Mouse (Mus musculus) adrenal gland, postnatal 10 days (tissue): Measurements from ENCODE around the gene Gzf1. TPM values are rescaled to one million over a fixed set of nuclear protein-coding genes. Genes with fewer than 3 reads are reported as not detected.
A peak's percentile ranks its signal among the peaks of the same experiment; 100 is the strongest.

Experiments
- DNase-seq: peaks from one replicate; pipeline ENCODE4 v3.0.0; 2021; ENCODE audit warnings: mixed read lengths
- long read RNA-seq, 2 experiments: library from polyadenylated mRNA; stranded (forward); transcript quantifications; one replicate each; pipeline ENCODE4 v2.0.0; 2021
- total RNA-seq, 2 experiments: library from RNA; stranded (reverse); gene quantifications; 2 replicates each; pipeline ENCODE4 v1.2.3; 2021

Gzf1 gene
- 10 to 100 TPM; 28.1 to 31.7 TPM for total RNA-seq
- long read RNA-seq, experiment 1, full-length matches to known transcripts: 3 of 9 reads
- long read RNA-seq, experiment 1, partial matches to known transcripts: 4 of 9 reads
- long read RNA-seq, experiment 1, other reads (novel, unspliced or antisense): 2 of 9 reads
- long read RNA-seq, experiment 2, full-length matches to known transcripts: 3 of 6 reads
- long read RNA-seq, experiment 2, partial matches to known transcripts: 1 of 6 reads
- long read RNA-seq, experiment 2, other reads (novel, unspliced or antisense): 2 of 6 reads

DNA sequence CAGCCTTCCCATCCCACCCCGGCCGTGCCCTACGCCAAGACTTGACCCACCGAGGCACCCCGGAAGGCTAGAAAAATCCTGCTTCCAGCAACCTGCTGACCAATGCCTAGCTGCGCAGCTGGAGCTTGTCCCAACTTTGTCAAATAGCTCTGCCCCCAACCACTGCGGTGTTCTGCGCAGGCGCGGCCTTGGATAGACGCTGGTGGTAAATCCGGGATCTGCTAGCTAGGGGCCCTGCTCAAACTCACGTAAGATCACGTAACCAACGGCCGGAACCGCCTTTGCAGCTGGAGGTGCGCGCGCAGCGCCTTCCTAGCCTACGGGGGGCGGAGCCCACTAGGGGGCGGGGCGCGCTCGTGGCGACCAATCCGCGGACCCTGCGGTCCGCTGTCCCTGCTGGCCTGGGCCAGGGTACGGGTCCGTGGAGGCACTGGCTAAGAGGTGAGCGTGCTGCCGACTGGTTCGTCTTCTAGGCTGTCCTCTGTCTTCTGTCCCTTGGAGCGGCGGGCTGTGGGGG, at the start of gene Gzf1:
Gzf1 (plus strand) TSS at position 249 of the 517 bp plus-strand sequence.
- peak; percentile 100 for DNase-seq

DNA sequence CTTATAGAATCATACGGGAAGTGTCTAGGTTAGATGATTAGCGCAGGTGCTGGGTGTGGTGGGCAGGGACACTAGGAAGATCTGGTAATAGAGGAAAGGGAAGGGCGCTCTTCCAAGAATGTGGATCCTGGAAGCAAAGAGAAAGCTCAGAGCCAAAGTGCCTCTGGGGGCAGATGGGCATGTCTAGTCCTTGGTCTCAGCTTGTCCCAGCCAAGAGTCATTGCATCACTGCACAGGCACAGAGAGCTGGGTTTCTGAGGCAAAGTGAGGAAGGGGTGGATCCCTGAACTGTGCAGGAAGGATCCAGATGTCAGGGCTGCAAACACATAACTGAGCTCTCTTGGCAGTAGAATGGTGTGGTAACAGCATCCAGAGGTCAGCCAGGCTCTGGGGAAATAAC, 49.2 kb upstream of the Gzf1 start:
- DNase-seq: peak; percentile 6

DNA sequence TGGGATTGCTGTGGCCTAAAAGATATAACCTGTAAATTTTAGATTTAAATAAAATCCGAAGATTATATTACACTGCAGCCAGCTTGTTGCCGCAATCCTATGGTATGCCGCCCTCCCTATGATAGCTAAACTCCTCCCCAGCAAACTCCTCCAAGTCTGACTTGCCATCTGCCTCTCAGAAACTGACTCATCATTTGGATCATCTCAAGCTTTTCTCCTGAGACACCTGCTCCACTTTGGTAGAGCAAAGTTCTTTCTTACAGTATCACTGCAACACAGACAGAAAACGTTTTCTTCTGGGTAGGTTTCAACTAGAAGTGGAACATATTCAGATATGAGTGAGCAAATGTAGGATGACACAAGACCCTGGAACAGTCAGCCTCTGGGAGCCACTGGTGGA, 46.4 kb upstream of the Gzf1 start:
- DNase-seq: no peak

DNA sequence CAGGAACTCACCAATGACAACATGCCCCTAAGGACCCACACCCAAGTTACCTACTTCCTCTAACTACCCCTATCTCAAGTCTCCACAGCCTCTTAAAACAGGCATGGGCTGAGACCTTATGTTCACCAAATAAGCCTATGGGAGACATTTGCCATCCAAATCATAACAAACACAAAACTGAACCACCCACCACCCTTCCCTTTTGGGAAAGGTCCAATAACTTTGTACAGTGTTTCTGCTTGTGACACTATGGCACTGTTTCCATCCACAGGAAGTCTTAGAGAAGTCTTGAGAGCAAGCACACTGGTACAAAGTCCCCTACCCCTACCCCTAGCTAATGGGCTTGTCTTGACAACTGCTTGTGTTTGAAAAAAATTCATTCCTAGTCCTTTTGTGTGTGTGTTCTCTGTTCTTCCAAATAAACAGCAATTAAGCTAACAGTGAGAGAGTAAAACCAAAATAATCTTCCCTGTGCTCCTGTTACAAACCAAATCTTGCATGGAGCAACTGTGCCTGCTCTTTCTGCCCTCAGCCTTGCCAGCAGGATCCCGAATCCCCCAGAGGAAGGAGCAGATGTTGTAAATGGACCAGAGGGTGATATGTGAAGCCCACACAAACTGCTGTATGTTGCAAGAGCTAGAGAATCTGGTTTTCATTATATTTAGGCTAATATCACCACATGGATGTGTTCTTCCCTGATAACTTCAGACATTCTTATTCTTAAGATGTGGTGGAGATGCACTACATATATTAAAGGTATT, 38.0 kb upstream of the Gzf1 start:
- peak; percentile 19 for DNase-seq

DNA sequence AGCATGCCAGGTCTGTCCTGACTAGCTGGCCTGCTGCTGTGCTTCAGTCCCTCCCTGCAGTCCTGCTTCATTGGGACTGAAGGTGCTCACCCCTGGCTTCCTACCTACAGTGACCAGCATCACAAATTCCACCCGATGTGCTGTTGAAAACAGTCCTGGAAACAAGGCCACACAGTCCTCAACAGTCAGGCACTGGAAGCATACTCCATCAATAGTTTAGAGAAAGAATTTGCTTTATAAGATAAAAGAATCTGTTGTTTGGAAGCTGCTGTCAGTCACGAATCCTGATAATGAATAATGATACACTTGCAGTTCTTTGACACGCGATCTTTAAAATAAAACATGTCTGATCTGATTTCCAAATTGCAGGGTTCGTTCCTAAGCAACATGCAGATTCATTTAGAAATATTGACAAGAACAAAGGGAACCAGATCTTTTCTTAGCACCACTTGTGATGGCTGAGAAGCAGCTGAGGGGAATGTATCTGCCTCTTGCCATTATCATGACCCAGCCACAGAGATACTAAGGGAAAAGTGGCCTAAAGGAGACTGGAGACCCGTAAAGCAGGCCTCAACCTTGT, 36.3 kb upstream of the Gzf1 start:
- no peak for DNase-seq

DNA sequence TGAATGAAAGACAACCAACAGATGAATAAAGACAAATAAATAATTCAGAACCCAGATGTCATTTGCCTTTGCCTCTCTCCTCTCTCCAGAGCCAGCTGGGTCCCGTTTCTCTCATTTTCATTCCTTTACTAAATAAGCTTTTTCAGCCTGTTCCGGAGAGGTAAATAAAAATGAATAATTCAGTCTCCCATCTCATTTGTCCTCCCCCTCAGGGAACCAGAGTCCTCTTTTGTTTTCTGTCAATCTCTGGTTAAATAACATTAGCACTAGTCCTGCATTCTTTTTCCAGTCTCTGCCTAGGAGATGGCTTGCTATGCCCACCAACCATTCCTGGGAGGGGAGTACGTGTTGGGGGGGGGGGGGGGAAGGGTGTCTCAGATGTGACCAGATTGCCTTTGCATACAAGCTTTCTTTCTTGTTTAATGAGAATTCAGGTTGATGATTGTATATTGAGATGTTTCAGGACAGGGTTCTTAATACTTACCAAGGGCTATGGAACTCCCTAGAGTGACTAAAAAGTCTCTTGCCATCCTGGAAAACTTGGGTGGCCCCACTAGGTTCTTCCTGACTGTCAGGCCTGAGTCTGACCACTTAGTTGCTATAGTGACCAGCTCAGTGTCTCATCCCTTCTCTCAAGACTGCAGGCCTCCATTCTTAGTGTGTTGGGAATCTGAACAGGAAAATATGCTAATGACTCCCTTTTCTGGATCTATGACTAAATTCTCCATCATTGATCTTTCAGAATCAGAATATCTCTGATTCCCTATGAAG, 30.1 kb upstream of the Gzf1 start:
- no peak for DNase-seq

DNA sequence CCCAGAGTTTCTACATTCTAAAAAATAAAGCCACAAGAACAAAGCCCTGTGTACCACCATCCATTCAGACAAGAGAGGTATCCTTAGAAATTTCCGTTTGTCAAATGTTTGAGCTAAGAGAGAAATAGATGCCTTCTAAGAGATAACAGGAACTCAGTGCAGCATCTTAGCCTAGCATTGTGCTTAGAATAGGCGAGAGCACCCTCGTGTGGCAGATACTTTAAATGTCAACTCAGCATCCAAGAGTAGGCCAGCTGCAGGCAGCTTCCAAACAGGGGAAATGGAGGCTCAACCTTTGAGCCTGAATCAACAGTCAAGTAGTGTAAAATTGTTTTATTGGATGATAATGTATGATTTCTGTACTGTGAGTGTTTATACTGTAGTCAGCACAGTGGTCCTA, 25.9 kb upstream of the Gzf1 start:
- DNase-seq: peak; percentile 77

DNA sequence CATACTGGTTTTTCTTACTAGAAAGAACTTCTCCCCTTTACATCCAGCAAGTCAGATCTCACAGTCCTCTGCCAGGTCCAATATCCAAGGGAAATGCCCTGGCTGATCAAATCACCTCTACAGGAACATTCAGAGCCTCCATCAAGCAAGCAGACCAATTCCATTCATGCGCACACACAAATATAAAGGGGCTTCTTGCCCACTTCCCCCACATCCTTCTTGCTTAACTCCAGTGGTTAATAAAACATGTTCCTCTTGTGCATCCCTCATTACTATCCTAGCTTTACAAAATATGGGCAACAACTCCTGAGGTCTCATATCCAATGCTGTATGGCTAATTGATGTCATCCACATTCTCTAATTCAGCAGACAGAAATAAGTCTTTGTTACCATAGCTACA, 17.4 kb upstream of the Gzf1 start:
- DNase-seq: no peak

DNA sequence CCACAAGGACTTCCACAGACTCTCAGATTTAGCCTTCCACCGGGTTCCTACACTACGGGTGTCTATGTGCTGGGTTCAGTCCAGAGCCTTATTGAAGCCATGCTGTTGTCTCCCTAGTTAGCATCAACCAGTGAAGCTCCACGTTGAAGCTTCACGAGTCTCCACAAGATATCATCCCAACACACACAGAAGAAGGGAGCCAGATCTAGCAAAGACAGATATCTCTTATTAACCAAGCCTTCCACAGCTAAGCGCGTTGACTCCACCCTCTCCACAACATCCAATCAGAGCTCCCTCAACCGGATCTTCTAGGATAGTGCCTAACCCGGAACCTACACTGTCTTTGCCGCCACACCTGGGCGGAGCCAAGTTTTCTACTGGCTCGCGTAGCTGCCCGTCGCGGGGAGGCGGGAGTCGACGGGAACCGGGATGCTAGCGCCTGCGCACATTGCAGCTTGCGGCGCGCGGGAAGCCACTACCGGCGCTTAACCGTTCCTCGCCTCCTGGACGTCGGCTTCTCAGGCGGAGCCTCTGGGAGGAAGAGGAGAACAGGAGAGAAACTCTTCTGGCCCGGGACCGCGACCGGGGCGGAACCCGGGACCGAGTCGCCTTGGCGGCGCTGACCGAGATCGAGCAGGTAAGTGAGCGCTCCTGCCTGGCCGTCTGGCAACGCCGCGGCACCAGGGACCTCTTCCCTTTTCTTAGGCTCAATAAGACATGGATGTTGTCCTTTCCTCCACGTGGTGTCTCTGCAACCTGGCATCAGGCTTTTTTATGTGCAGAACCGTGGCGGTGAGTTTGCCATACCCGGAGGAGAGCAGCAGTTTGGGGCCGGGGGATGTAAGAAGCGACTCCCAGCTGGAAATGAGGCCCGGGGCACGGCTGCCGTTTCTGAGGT, 8.4 kb upstream of the Gzf1 start, which contains the start of gene Nxt1:
Nxt1 (plus strand) TSS at position 403 of the 898 bp plus-strand sequence.
- DNase-seq: peak; percentile 100

DNA sequence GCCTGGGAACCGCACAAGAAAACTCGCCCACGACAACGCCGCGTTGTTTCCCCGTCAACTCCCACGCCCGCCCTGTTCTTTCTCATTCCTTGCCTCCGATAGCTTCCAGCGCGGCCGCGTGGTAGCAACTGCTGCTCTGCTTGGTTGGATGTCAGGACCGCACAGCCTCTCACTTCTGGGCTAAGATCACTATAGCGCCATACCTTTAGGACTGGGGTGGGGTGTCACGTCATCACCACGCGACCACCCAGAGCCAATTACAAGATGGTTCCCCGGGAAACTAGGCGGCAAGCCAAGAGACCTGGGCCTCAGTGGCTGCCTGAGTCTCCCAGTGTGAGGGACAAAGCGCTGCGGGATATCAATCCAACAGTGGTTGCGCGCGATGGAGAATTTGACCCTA, 3.0 kb upstream of the Gzf1 start:
- DNase-seq: peak; percentile 83

DNA sequence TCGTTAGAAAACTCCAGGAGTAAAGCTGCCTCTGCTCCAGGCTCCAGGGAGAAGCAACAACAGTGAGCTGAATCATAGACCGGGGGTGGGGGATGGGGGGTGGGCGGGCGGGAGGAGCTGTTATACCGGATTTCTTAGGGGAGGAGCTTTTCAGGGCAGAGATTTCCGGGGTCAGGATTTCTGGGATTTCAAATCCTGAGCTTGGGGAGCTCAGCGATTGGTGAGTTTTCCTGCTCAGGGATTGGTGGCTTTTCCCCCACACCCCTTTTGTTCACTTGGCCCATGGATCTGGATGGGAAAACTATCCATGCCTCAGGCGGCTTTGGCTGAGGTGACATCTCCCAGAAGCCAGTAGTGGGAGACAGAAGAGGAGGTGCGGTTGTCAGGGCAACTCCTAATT, 1.5 kb upstream of the Gzf1 start:
- peak; percentile 80 for DNase-seq

DNA sequence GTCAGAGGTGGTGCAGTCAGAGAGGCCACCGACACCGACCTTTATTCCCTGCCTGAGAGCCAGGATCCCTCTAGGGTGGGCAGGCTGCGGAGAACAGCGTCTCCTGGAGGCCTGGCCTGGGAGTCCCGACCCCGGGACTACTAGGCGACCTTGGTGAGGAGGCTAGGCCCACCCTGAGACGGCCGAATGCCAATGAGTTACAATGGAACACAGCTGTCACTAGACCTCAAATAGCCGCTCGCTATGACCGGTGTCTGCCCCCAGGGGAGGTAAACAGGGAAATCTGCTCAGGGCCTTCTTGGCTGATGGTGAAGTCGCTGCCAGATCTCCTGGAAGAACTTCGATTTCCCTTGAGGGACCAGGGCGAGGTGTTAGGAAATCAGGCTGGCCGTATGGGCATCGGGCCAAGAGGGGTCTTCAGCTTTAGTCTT, 653 bp downstream of the Gzf1 start:
- peak; percentile 74 for DNase-seq

DNA sequence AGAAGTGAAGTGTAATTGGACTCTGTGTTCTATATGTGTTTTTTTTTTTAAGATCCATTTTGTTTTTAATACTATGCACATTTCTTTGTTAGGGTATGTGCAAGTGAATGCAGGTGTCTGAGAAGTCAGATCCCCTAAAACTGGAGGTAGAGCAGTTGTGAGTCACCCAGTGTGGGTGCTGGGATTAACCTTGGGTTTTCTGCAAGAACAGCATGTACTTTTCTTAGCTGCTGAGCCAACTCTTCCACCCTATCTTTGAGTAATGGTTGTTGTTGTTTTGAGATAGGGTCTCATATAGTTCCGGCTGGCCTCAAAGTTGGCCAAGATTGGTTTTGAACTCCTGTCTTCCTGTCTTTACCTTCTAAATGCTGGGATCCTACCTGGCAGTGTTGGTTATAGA, 2.2 kb downstream of the Gzf1 start:
- DNase-seq: no peak

DNA sequence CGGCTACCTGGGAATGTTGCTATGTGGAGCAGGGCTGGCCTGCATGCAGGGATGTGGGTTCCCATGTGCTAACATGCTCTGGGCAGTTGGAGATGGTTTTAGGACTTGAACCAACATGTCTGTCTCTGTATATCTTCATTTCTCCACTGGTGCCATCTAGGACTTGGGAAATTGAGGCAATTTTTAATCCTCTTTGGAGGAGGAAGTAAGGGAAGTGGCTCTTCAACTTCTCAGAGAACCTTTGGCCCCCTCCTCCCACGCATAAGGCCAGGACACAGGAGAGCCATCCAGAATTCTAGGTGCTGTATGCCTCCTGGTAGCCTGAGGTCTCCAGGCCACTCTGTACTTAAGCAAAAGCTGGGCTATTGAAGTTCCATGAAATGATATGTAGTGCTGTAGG, 4.1 kb downstream of the Gzf1 start:
- no peak for DNase-seq

DNA sequence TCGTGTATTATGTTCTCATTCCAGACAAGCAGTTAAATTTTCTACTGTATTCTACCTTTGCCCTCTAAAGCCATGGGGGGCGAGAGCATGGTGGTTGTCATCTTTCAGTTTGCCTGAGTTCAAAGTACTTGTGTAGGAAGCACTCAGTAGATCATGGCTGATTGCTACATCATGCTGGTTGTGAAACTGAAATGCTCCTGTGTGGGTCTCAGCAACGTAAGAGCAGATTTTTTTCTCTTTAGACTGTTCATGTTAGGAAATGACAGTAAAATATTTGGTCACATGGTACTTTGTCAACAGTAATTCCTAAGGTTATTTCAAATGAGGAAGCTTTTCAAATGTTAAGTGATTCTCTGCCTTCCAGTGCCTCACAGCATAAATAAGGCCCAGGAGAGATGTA, 4.9 kb downstream of the Gzf1 start:
- DNase-seq: no peak

DNA sequence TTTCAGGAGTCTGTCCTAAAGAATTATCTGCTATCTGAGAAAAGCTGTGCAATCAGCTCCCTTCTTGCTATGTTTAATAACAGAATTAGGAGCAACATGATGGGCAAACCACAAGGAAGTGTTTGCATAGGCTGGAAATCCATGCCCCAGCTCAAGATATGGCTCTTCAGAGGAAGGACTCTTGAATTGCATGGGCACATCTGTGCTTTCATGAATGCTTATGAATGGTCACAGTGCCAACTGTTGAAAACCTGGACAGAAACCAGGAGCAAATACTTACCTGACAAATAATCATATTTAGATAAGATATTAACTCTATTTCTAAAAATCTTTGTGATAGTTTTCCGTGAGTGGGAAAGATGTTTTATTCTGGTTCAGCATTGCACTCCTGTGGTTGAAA, 6.0 kb downstream of the Gzf1 start:
- no peak for DNase-seq

DNA sequence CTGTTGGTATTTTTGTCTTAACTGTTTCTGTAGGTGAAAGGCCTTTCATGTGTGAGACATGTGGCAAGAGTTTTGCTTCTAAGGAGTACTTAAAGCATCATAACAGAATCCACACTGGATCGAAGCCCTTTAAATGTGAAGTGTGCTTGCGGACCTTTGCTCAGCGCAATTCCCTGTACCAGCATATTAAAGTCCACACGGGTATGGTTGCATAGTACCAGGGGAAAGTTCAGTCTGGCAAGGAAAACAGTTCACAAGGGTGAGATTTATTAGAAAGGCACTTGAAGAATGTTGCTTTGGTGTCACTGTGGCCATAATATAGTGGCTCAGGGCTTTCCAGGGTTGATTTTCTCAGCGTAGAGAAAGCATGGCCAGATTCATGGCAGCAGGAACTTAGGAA, 7.1 kb downstream of the Gzf1 start:
- no peak for DNase-seq

DNA sequence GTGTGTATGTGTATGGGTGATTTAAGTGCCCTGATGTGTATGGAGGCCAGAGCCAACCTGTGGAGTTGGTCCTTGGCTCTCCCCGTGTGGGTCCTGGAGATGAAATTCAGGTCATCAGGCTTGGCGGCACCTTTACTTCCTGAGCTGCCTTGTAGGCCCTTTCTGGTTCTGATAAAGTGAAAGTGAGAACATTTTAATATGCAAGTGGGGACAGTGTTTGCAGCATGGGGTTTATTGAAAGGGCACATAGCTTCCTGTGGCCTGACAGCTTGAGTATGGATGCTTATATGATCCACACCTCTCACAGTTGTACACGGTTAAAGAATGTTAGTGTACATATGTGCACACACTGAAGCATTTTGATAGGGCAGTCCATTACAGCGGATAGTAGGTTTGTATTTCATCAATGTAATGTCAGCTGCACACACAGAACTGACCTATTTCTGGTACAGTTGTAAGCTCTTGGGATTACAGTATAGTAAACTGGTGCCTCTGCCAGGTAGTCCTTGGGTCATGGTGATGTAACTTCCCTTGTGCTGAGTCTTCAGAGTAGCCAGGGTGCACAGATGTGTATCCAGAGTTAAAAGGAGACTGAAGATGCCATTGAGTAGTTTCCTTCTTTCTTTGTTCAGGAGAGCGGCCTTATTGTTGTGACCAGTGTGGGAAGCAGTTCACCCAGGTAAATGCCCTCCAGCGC, 8.8 kb downstream of the Gzf1 start:
- DNase-seq: peak; percentile 41

DNA sequence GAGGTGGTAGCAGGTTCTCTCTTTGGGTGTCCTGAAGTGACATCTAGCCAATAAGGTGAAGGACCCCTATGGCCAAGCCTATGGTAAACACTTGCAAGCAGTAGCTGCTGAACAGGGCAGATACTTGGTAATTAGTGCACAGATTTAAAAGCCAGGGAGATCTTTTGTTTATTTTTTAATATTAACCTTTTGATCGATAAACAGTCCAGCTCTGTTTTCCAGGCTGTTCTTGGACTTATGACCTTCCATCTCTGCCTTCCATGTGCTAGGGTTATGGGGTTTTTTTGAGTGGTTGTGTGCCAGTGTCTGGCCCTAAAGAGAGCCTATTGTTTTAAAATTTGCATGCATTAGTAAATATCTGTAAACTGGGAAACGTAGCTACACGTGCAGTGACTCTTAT, 9.5 kb downstream of the Gzf1 start:
- no peak for DNase-seq

DNA sequence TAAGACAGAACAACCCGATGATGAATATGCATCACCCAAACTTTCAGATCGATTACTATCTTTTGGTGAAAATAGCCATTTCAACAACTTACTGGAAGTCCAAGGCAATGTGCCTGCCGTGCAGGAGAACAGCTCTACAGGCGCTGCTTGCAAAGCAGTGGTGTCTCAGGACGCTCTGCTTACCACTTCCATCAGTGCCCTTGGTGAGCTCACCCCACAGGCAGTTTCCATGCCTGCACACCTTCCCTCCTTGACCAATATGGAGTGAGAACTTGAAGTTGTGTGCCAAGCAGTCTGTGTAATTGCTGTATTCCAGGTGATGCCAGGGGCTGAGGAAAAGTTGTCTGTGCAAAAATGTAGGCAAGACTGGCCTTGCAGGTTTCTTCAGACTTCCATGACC, 10.0 kb downstream of the Gzf1 start:
- no peak for DNase-seq

DNA sequence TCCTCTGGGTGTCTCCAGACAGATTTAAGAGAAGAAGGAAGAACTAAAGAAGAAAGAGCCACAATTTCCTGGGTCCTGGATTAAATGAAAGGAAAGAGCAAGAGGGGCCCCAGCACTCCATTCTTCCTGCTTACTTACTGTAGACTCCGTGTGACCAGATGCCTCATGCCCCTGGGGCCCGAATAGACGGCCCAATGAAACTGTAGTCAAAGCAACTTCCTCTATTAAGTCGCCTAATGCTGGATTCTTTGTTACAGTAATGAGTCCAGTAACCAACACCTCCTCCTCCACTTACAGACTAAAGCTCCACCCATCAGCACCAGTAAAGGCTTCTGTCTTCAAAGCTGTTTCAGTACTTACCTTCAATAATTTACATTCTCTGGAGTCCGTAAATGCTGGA, 17.7 kb downstream of the Gzf1 start:
- DNase-seq: no peak
